Mouse (Mus musculus) adrenal gland, postnatal 10 days (tissue): ENCODE data around the gene Cdc42se1. TPM values are rescaled to one million over a fixed set of nuclear protein-coding genes. Genes with fewer than 3 reads are reported as not detected.

Source experiments
- DNase-seq: peaks from one replicate; pipeline ENCODE4 v3.0.0; 2021; ENCODE audit warnings: mixed read lengths
- total RNA-seq, 2 experiments: library from RNA; stranded (reverse); gene quantifications; 2 replicates each; pipeline ENCODE4 v1.2.3; 2021

Cdc42se1 gene
- total RNA-seq, 2 experiments from 2014 or later = 62.4 to 69.7 TPM

GRCm38 (mm10) chr3:95284501-95285281 lies 56.2 kb downstream of the Cdc42se1 start:
- DNase-seq = peak; percentile 61

- DNase-seq = no peak
Measured at GRCm38 (mm10) chr3:95285390-95285789, 56.9 kb downstream of the Cdc42se1 start.

Other genes starting within 250 kb of the Cdc42se1 start
- 10 to 100 TPM; 35.3 to 39.8 TPM for gene Zfp687, start 213.3 kb upstream of the Cdc42se1 start, total RNA-seq
- 100 to 1,000 TPM; 206 to 221 TPM for gene Psmd4, start 186.1 kb upstream of the Cdc42se1 start, total RNA-seq
- gene Pip5k1a, start 121.8 kb upstream of the Cdc42se1 start, total RNA-seq = 10 to 100 TPM; 35.0 to 40.3 TPM
- 10 to 100 TPM; 56.2 to 69.5 TPM for gene Vps72, start 117.7 kb upstream of the Cdc42se1 start, total RNA-seq
- 10 to 100 TPM in 1 of 2 experiments, 1 to 10 TPM in 1; 8.1 to 25.3 TPM for gene Tmod4, start 104.3 kb upstream of the Cdc42se1 start, total RNA-seq
- gene Scnm1, start 94.7 kb upstream of the Cdc42se1 start, total RNA-seq = 10 to 100 TPM; 30.6 to 38.6 TPM
- gene Lysmd1, start 94.6 kb upstream of the Cdc42se1 start, total RNA-seq = 1 to 10 TPM; 9.2 to 9.8 TPM
- gene Tnfaip8l2, start 86.4 kb upstream of the Cdc42se1 start, total RNA-seq = 1 to 10 TPM; 3.7 to 4.4 TPM
- 10 to 100 TPM in 1 of 2 experiments, 1 to 10 TPM in 1; 8.3 to 17.1 TPM for gene Sema6c, start 68.3 kb upstream of the Cdc42se1 start, total RNA-seq
- gene Gabpb2, start 10.8 kb upstream of the Cdc42se1 start, total RNA-seq = 10 to 100 TPM; 20.6 to 25.2 TPM
- 10 to 100 TPM; 13.8 to 23.7 TPM for gene Mllt11, start 3.4 kb downstream of the Cdc42se1 start, total RNA-seq
- under 1 TPM in 1 of 2 experiments, not detected in 1; 0.18 TPM for gene Gm128, start 12.9 kb downstream of the Cdc42se1 start, total RNA-seq
- gene Bnipl, start 22.5 kb downstream of the Cdc42se1 start, total RNA-seq = under 1 TPM in 1 of 2 experiments, not detected in 1; 0.42 TPM
- gene Mindy1, start 52.6 kb downstream of the Cdc42se1 start, total RNA-seq = 10 to 100 TPM; 71.2 to 78.1 TPM
- gene Prune1, start 53.3 kb downstream of the Cdc42se1 start, total RNA-seq = 10 to 100 TPM; 22.2 to 27.9 TPM
- gene Anxa9, start 78.4 kb downstream of the Cdc42se1 start, total RNA-seq = 1 to 10 TPM; 1.1 to 1.3 TPM
- 100 to 1,000 TPM; 138 to 147 TPM for gene Cers2, start 86.1 kb downstream of the Cdc42se1 start, total RNA-seq
- 10 to 100 TPM; 23.8 to 30.8 TPM for gene Setdb1, start 128.5 kb downstream of the Cdc42se1 start, total RNA-seq
- not detected for gene 4930558C23Rik, start 174.1 kb downstream of the Cdc42se1 start, total RNA-seq
- 10 to 100 TPM; 53.4 to 64.5 TPM for gene Arnt, start 205.7 kb downstream of the Cdc42se1 start, total RNA-seq